Mouse (Mus musculus) E14TG2a.4 (cell line): ENCODE measurements around the gene Saysd1.

Experiments used
- CTCF ChIP-seq: conservative IDR thresholded peaks from 2 replicates; pipeline ENCODE4 v1.5.1; 2014; ENCODE audit warnings: low read length
- NANOG ChIP-seq: IDR thresholded peaks from 2 replicates; pipeline ENCODE4 v1.6.1; 2014; ENCODE audit warnings: borderline replicate concordance, low read length, mixed read lengths
- POU5F1 ChIP-seq: IDR thresholded peaks from 2 replicates; pipeline ENCODE4 v1.6.1; 2014; ENCODE audit warnings: low read length, borderline replicate concordance

DNA sequence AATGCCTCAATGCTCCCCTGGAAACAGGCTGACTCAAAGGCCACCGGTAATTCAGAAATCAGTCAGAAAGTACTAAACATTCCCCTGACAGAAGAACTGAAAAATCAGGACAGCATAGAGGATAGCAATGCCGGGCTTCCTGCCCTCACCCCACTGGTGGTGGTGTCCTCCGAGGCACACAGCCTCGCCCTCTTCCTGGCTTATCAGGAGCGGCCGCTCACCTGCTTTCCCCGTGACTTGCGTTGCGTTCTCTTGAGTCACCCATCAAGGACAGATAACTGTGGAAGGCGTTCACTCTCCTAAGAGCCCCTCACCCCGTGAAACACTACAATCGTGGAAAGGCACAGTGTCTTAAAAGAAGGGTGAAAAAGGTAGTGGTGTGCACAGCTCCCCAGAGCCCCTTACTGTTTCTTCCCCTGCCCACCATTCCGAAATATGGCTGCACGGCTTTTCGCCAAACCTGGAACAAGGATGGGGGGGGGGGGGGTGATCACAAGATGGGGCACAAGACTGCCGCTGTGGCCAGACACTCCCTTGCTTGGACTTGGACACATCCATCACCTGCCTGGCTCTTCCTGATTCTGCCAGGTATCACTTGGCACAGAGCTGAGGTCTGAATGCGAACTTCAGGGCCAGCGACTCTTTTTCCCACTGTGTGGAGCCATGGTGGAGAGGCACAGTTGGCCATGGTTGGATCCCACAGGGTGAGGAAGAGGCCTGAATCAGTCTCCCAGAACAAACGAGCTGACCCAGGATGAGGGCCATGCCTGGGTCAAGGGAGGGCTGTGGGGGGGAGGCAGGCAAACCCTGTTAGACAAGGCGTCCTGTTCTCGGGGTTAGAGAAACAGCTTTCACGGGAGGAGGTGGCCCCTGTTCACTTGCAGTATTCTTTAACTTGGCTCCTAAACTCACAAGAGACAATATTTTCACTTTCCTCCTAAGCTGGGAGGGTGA is 11.1 kb upstream of the Saysd1 start:
- TF ChIP-seq CTCF (no peak), NANOG (no peak), POU5F1 (no peak)
